Mouse (Mus musculus): ENCODE results near the gene Erbb3.

Gene Erbb3

DNA sequence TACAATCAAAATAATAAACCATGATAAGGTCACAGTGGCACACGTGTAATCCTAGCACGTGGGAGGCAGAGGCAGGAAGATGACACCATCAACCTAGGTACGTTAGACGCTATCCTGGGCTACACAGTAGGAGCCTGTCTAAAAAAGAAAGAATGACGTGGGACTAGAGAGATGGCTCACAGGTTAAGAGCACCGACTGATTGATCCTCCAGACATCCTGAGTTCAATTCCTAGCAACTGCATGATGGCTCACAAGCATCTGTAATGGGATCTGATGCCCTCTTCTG is 23.6 kb upstream of the Erbb3 start:
- intact Hi-C loops (cut with DNase I), result loop anchor here (5.0 kb wide), 1 partner anchor 59 kb away; the partner anchor contains the start of gene Suox

DNA sequence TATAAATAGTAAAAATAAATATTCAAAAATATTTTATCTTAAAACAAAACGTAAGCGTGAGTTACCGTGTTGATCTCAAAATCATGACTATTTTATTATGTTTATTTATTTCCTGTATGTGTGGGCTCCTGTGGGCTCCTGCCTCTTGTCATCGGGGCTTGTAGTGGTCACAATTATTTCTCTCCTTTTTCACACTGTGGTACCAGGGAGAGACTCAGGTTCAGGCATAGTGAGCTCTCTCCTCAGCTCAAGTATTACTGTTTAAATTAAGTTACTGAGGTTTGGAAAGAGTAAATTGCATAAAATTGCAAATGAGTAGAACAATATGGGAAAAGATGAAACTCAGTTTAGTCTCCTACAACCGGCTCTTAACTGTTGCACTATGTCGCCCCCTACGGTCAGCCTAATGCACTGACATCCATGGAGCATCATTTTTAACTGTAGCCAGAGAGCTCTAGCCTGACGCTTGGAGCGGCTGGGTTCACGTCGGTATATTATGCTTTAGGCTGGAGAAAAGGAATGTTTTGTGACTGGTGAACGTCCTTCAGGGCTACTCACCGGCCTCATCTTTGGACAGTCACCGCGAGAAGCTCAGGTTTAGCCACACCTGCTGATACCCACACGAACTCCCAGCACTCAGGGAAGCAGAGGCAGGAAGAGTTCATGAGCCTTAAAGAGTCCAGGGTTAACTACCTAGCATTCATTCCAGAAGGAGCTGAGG is 23.1 kb upstream of the Erbb3 start:
- intact Hi-C loops (cut with DNase I), result loop anchor here (5.0 kb wide), 1 partner anchor 60 kb away; the partner anchor contains the start of gene Suox

DNA sequence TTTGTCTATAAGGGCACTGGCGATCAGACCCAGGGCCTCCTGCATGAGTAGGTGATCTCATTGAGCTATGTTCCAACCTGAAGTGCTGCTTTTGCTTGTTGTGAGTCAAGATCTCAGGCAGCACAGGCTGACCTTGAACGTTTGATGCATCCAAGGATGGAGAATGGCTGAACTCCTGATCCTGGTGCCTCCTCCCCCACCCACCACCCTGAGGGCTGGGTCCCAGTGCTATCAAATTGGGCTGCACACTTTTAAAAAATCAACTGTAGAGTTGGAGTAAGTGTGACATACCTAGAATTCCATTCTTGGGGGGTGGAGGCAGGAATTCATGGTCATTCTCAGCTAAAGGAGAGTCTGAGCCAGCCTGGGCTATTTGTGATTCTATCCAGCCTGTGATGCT is 17.0 kb upstream of the Erbb3 start:
- intact Hi-C loops (cut with DNase I), result loop anchor here (5.0 kb wide), 1 partner anchor 44 kb away; no protein-coding TSS in a partner anchor

DNA sequence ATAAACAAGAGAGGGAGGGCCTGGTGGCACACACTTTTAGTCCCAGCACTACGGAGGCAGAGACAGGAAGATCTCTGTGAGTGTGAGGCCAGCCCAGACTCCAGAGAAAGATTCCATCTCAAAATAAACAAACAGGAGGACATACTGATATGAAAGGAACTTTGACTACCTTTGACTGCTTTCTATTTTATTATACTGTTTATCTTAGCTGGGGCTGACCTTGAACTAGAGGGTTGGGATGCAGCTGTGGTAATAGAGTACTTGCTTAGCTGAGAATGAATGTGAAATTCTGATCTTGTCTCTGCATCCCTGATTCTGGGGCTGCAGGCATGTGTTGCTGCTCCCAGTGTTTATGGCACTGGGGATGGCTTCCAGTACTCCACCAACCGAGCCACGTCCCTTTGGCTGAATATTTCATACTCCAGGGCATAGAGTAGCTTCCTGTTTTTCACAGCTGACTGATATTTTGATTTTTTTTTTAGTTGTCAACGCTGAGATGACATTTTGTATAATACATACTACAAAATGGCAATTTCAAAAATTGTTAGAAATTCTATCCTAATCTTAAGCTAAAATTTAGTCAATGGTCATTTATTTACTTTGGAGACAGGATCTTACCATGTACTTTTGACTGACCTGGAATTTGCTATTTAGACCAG is 13.1 kb upstream of the Erbb3 start:
- intact Hi-C loops (cut with DNase I), result no loop called here

DNA sequence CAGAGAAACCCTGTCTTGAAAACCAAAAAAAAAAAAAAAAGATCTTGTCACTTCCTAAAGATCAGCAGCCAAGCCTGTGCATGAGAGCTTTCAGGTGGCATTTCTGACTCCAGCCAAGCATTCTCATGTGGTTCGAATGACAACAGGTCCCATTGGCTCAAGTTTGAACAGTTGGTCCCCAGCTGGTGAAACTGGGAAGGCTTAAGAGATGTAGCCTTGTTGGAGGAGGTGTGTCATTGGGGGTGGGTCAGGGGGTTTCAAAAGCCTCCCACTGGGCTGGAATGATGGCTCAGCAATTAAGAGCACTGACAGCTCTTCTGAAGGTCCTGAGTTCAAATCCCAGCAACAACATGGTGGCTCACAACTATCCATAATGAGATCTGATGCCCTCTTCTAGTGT is 12.0 kb upstream of the Erbb3 start:
- intact Hi-C loops (cut with DNase I), result no loop called here

DNA sequence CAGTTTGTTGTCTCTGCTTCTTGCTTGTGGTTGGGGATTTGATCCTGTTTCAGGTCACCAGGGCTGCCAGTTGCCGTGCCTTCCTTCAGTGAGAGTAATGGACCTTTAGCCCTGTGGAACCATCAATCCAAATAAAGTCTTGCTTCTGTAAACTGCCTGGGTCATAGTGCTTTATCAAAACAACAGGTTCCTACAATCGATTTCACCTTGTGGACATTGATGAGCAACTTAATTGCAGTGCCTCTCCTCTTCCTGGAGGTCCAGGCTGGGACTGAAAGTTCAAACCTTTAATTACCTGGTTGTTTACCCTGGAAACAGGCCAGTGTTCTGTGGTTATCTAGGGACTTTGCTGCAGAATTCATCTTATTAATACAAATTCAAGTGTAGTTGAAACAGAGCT is 9.0 kb upstream of the Erbb3 start:
- intact Hi-C loops (cut with DNase I), result no loop called here

DNA sequence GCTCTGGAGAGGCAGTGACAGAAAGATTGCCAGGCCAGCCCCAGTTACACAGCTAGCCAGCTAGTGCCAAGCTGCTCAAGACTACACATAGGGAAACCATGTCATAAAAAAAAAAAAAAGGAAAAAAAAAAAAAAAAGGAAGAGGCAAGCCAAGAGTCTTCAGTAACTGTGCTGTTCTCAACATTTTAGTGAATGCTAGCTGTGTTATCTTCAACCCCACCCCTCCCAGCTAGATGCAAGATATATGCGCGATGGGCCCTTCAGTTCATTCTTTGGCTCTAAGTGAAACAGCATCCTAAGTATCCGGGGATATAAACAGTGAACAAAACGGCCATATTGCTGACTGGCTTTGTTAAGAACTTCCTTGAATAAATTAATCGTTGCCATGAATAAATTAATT is 3.3 kb upstream of the Erbb3 start:
- intact Hi-C loops (cut with DNase I), result no loop called here

DNA sequence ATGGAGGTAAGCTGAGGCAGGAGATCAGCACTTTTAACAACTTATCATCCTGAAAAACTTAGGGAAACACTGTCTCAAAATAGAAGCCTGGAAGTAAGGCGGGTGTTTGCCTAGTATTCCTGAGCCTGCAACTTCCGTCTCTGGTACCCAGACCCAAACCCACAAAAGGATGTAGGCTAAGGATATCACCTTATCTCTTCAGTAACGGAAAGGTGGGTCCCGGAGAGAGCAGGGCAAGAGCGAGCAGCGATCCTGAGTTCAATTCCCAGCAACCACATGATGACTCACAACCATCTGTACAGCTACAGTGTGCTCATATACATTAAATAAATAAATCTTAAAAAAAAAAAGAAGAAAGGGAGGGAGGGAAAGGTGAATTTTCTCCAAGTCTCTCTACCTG is 2.0 kb upstream of the Erbb3 start:
- intact Hi-C loops (cut with DNase I), result no loop called here

DNA sequence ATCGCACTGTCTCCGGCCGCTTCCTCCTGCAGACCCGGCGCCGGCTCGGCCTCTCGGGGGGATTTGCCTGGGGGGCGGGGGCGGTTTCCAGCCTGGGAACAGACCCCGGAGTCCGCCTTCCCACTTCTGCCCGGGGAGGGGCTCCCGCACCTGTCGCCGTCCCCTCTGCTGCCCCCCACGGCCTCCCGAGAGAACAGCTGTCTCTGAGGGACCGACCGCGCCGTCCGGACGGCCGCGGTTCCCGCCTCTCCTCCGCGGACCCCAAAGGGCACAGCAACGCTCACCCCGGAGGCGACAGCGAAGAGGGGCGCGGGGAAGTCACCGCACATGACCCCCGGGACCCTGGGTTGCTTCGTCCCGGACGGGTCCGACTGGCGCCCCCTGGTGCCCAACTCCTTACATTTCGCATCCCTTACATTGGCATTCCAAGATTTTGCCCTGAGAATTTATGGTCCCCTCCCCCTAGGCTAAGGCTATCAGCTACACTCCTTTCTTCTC is 790 bp upstream of the Erbb3 start:
- intact Hi-C loops (cut with DNase I), result no loop called here

DNA sequence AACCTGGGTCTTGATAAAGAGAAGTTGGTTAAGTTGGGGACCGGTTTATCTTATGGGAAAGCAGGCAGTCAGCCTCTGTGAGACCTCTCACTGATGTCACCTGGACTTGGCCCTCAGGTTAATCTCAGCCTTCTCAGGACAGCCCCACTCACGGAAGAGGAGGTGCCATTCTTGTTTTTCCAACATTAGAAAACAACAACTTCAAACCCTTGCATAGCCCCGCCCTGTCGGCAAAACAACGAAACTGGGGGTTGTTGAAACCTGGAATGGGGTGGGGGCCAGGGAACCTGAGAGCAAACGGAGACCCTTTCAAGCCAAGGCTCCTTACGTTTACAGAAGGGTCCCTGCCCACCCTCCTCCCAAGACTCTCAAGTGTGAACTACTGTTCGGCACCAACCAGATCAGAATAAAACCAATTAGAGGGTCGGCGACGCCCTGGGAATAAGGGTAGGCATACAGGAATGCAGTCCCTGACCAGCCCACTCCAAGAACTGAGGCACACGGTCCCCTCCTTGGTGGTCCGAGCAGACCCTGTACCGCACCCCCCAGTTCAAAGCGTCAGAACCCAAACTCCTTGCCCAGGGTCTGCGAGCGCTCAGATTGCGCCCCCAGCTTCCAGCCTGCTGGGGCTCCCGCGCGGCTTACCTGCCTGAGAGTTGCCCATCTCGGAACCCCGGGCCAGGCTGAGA is 533 bp downstream of the Erbb3 start:
- intact Hi-C loops (cut with DNase I), result no loop called here

DNA sequence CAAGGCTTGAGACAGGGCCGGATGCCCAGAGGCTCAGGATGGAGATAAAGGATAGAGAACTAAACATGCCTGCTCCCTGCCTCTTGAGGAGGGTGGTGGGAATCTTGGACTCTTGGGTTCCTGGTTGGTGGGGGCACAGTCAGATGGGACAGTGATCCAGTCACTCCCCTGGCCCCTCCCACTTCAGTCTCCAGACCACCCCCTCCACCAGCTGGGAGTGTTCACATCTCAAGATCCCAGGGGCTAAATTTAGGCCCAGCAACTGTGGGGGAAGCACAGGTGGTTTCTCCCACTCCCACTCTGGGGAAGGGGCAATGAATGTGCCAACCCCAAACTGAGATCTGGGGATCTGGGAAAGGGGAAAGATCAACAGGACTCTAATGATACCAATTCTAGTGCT is 1.3 kb downstream of the Erbb3 start:
- intact Hi-C loops (cut with DNase I), result no loop called here

DNA sequence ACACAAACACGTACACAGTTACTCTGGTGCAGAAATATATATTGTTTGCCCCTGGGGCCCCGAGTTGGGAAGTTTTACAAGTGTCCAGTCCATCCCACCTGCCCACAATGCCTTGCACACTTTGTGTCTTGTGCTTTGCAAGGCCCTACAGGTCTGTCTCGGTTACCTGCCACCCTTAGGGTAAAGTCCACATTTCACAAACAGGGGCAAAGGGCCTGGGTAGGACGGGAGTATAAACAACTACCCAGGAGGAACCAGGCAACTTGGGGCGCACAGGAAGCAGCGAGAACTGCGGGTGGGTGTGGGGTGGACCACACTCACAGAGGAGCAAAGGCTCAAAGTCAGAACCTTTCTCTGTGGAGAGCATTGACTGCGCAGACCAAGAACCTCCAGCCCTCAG is 1.8 kb downstream of the Erbb3 start:
- intact Hi-C loops (cut with DNase I), result no loop called here

DNA sequence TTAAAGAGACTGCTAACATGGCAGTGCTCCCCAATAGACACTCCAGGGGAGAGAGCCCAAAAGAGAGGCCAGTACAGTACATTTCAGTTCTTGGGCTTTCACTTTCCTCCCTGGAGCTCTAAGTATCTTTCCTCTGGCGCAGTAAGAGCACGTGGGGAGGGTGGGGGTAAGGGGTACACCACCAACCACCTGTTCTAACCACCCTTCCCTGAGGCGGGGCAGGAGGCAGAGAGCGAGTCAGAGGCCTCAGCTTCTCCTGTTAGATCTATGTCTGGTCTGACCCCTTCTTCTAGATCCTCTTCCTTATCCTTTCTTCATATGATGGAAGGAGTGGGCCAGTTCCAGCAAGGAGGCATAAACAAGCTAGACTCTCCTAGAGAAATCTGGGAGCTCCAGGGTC is 2.3 kb downstream of the Erbb3 start:
- intact Hi-C loops (cut with DNase I), result no loop called here

DNA sequence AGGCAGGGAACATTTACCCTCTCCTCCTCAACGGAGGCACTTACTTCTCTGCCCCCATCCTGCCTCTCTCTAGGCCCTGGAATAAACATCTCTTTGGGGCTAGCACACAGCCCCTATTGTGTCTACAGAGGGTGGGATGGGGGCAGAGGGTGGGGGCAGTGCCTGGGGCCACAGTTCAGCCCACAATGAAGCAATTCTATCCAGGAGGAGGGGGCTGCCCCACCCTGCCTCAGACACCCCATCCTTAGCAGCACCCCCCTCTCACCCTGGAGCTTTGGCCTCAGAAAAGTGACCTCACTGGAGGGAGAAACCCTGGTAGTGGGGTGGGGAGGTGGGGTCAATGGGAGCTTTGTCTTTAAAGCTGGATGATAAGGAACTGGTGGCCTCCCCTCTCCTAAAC is 2.9 kb downstream of the Erbb3 start:
- intact Hi-C loops (cut with DNase I), result no loop called here

DNA sequence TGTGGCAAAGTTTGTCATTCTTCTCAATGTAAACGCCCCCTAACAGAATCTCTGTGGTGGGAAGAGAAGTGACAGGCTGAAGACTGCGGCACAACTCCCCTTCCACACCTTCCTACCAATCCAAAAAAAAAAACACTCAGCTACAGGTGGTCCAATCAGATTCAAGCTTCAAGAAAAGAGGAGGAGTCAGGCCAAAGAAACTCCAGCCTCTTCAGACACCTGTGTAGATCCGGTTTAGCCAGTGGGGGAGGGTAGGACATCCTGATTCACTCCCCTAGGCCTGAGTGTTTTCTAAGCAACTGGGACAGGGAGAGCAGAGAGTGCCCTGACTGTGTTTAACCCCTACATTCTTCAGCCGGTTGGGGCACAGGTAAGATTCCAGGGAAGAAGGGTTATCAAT is 5.1 kb downstream of the Erbb3 start:
- intact Hi-C loops (cut with DNase I), result no loop called here

DNA sequence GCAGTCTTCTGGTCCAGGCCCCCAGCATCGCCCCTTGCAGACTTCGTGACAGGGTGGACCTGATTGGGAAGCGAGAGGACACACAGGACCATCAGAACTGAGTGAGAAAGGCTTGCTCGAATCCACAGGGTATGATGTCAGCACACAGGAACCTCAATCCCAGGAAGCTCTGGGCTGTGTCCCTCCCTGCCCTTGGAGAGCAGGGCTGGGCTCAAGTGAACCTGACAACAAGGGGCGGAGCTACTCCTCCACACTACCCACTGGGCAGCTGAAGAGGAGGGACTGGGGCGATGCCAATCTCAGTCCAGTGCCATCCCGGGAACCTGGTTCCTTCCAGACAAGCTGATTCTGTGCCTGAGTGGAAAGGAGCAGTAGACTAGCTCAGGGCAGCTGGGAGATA is 5.8 kb downstream of the Erbb3 start:
- intact Hi-C loops (cut with DNase I), result no loop called here

DNA sequence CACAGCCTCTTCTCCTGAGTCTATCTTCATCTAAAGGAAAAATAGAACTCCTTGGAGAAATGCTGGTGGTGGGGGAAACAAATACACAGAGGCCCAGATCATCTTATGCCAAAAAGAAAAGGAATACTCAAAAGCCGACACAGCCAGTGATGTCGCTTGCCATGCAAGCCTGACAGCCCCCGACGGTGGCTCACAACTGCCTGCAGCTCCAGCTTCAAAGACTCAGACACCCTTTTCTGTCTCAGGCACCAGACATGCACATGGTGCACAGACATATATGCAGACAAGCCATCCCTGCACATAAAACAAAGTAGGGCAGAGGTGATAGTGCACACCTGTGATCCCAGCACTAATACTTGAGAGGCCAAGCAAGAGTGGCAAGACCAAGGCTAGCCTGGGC is 9.7 kb downstream of the Erbb3 start:
- intact Hi-C loops (cut with DNase I), result no loop called here

DNA sequence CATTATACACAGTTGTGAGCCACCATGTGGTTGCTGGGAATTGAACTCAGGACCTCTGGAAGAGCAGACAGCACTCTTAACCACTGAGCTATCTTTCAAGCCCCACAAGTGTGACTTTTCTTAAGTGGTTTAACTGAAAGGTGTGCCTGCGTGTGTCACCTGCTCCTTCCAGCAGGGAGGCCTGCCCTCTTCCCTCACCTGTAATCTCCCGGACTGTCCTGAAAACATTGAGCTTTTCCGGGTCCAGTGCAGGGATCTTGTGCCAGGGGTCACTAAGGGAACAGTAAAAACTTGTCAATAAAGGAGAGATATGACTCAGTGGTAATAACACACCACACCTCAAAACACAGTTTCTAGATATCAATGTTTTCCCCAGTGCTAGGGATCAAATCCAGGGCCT is 10.2 kb downstream of the Erbb3 start:
- intact Hi-C loops (cut with DNase I), result no loop called here

DNA sequence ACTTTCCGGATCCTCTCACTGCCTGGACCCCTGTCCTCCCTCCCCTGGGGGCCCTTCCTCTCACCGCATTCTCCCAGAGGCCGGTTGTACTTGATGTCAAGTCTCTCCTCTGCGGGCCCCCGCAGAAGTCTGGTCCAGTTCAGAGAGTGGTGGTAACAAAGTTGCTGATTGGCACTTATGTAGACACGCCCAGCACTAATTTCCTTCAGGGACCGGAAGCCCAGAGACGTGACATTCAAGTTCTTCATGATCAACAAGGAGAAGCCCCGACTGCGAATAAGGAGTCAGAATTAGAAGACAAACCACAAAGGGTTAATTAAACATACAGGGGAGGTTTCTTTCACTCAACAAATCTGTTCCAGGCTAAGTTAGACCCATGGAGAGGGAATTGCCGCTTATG is 11.1 kb downstream of the Erbb3 start:
- intact Hi-C loops (cut with DNase I), result no loop called here

DNA sequence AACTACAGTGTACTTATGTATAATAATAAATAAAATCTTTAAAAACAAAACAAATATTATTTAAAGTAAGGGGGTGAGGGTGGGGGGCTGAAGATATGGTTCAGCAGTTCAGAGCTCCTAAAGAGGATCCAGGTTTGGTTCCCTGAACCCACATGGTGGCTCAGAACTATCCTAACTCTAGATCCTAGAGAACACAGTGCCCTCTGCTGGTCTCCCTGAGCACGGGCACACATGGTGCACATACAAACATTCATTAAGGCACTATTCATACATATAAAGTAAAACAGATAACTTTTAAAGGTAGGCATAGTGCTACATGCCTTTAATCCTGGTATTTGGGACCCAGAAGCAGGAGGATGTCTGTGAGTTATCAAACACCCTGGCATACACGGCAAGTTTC is 14.4 kb downstream of the Erbb3 start:
- intact Hi-C loops (cut with DNase I), result no loop called here

DNA sequence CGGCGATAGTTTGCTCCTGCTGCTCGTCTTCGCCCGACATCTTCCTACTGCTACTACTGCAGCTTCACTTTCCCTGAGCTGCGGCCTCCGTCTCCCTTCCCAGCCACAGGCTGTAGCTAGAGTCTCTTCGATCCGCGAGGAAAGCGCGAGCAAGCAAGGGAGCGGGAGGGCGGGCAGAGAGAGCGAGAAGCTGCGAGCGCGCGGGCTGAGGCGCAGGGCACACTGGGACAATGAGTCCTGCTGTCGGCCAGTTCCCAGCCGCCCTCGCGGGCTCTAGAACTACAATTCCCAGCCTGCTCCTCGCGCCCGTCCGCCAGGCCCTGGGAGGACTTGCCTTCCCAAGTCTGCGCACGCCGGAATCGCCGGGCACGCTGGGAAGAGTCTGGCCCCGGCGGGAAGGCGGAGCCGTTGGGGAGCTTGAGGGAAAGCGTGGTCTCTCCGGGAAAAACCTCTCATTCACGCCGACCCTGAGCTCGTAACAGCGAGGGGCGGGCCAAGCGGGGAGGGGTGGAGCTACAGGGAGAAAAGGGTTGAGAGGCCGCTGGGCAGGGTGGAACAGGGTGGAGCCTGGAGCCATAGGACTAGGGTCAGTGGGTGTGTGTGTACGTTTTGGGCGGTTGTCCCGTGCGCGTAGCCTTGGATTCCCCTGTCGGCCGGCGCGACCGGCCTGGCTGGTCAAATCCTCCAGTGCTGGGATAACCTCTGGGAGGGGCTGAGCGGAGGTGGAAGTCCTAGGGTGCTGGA is 23.5 kb downstream of the Erbb3 start, which contains the start of gene Pa2g4:
Gene Pa2g4 (minus strand): TSS at position 200 of the 744 bp plus-strand sequence.
- intact Hi-C loops (cut with DNase I), result no loop called here
